Mouse (Mus musculus) megakaryocyte-erythroid progenitor cell, adult 5 weeks (primary cell): Measurements from ENCODE around the gene Peg3. TPM values are rescaled to one million over a fixed set of nuclear protein-coding genes. Genes with fewer than 3 reads are reported as not detected.

Experiments
- polyA plus RNA-seq: library from polyadenylated mRNA; stranded (reverse); fragments of >175 nt; gene quantifications from 2 replicates; pipeline ENCODE4 v1.2.3, GENCODE M21; 2012

Peg3 gene
- polyA plus RNA-seq = 0.03 TPM in 1 of 2 replicates, not detected in the other

GRCm38 (mm10) chr7:6730241-6730640 lies at the start of gene Peg3, which contains the start of gene Usp29:
Gene Peg3, minus strand, starts transcription at chr7:6730431.
Gene Usp29, plus strand, starts transcription at chr7:6730578.

GRCm38 (mm10) chr7:6696241-6697045 lies 33.8 kb downstream of the Peg3 start, which contains the start of gene Zim1:
Gene Zim1, minus strand, starts transcription at chr7:6696450.

Other genes starting within 250 kb of the Peg3 start
- not detected in 2 replicates for gene Olfr5, start 243.5 kb downstream of the Peg3 start, polyA plus RNA-seq
- gene Olfr1347, start 230.7 kb downstream of the Peg3 start, polyA plus RNA-seq = not detected in 2 replicates
- gene Olfr1348, start 221.7 kb downstream of the Peg3 start, polyA plus RNA-seq = not detected in 2 replicates
- gene Olfr1349, start 207.5 kb downstream of the Peg3 start, polyA plus RNA-seq = not detected in 2 replicates
- not detected in 2 replicates for gene Olfr1350, start 165.6 kb downstream of the Peg3 start, polyA plus RNA-seq
- not detected in 2 replicates for gene Zim1, start 34.0 kb downstream of the Peg3 start, polyA plus RNA-seq
- 0.03 and 0.05 TPM in 2 replicates for gene Usp29, start 147 bp upstream of the Peg3 start, polyA plus RNA-seq